Mouse (Mus musculus) CH12.LX (cell line): ENCODE data around the gene Zdhhc6. TPM values are rescaled to one million over a fixed set of nuclear protein-coding genes. Genes with fewer than 3 reads are reported as not detected.

Source experiments
- DNase-seq: peaks from one replicate; pipeline ENCODE4 v3.0.0-alpha.2; 2013; ENCODE audit errors: extremely low read depth
- H3K27ac ChIP-seq: 2 replicates; pipeline ENCODE4 v1.5.1; 2012; ENCODE audit warnings: low read depth, mild to moderate bottlenecking, control low read depth, moderate library complexity; ENCODE audit not compliant: insufficient read depth
- H3K27me3 ChIP-seq: replicated peaks from 2 replicates; pipeline ENCODE3; 2012; ENCODE audit warnings: inconsistent platforms
- H3K36me3 ChIP-seq, 2 experiments: replicated peaks in 1 of 2; 2 replicates each; pipeline versions ENCODE3 to v1.6.1; 2012; ENCODE audit warnings: inconsistent platforms in 1 of 2, low read length in 1 of 2, mild to moderate bottlenecking in 1 of 2, mixed read lengths in 1 of 2, moderate library complexity in 1 of 2; ENCODE audit not compliant: control insufficient read depth in 1 of 2, insufficient read depth in 1 of 2
- H3K4me1 ChIP-seq, 2 experiments: 2 replicates each; pipeline ENCODE4 v1.6.1; 2012; ENCODE audit warnings: inconsistent platforms in 1 of 2, moderate library complexity in 1 of 2; ENCODE audit not compliant: insufficient read depth in 2 of 2, control insufficient read depth in 1 of 2
- H3K4me2 ChIP-seq: 2 replicates; pipeline ENCODE4 v1.6.1; 2012; ENCODE audit warnings: low read depth, mild to moderate bottlenecking, control low read depth; ENCODE audit not compliant: poor library complexity, insufficient read depth, severe bottlenecking
- H3K4me3 ChIP-seq, 3 experiments: fragments of 150-350 bp in 1 of 3; sonication (generic) in 1 of 3; replicated peaks in 1 of 3; 2 replicates each; pipeline versions ENCODE3 to v1.5.1; 2011 to 2012; ENCODE audit warnings: low read depth in 2 of 3, low read length in 2 of 3, mild to moderate bottlenecking in 2 of 3, moderate library complexity in 2 of 3, control low read depth in 1 of 3, improper control_type of control experiment in 1 of 3, inconsistent platforms in 1 of 3, mixed read lengths in 1 of 3; ENCODE audit not compliant: poor library complexity in 1 of 3
- H3K79me2 ChIP-seq: replicated peaks from 2 replicates; pipeline ENCODE4 v1.6.1; 2012; ENCODE audit warnings: mild to moderate bottlenecking, moderate library complexity; ENCODE audit not compliant: control insufficient read depth, poor library complexity, insufficient read depth, severe bottlenecking; ENCODE audit errors: extremely low read depth
- H3K9ac ChIP-seq: 2 replicates; pipeline ENCODE4 v1.6.1; 2012; ENCODE audit warnings: low read depth, mild to moderate bottlenecking, control low read depth, moderate library complexity; ENCODE audit not compliant: insufficient read depth
- H3K9me3 ChIP-seq: replicated peaks from 2 replicates; pipeline ENCODE3; 2012; ENCODE audit warnings: low read length, inconsistent platforms, mixed read lengths
- BHLHE40 ChIP-seq: IDR thresholded peaks from 2 replicates; pipeline ENCODE4 v1.6.1; 2011; ENCODE audit warnings: mild to moderate bottlenecking, low read depth, low read length, improper control_type of control experiment
- E2F4 ChIP-seq: IDR thresholded peaks from 2 replicates; pipeline ENCODE4 v1.6.1; 2011; ENCODE audit warnings: low read depth, low read length, improper control_type of control experiment; ENCODE audit not compliant: insufficient replicate concordance
- EP300 ChIP-seq: IDR thresholded peaks from 2 replicates; pipeline ENCODE4 v1.6.1; 2011; ENCODE audit warnings: low read length, improper control_type of control experiment
- IRF4 ChIP-seq: IDR thresholded peaks from 2 replicates; pipeline ENCODE4 v1.6.1; 2014; ENCODE audit warnings: low read depth, mild to moderate bottlenecking, inconsistent platforms, low read length, improper control_type of control experiment
- JUN ChIP-seq: IDR thresholded peaks from 2 replicates; pipeline ENCODE4 v1.6.1; 2011; ENCODE audit warnings: low read depth, mild to moderate bottlenecking, low read length, improper control_type of control experiment, moderate library complexity; ENCODE audit not compliant: insufficient read depth
- JUND ChIP-seq: conservative IDR thresholded peaks from 2 replicates; pipeline ENCODE4 v1.6.1; 2011; ENCODE audit warnings: low read depth, low read length, improper control_type of control experiment
- MAZ ChIP-seq: IDR thresholded peaks from 2 replicates; pipeline ENCODE4 v1.6.1; 2012; ENCODE audit warnings: low read depth, mild to moderate bottlenecking, inconsistent platforms, low read length, improper control_type of control experiment, moderate library complexity
- PAX5 ChIP-seq: IDR thresholded peaks from 2 replicates; pipeline ENCODE4 v1.6.1; 2012; ENCODE audit warnings: low read length, inconsistent platforms, mixed read lengths
- POLR2A ChIP-seq: IDR thresholded peaks from 2 replicates; pipeline ENCODE4 v1.6.1; 2011; ENCODE audit warnings: low read depth, mild to moderate bottlenecking, improper control_type of control experiment, low read length
- SIN3A ChIP-seq: IDR thresholded peaks from 2 replicates; pipeline ENCODE4 v1.6.1; 2012; ENCODE audit warnings: low read length, improper control_type of control experiment, inconsistent platforms
- USF1 ChIP-seq: IDR thresholded peaks from 2 replicates; pipeline ENCODE4 v1.6.1; 2014; ENCODE audit warnings: low read depth, mild to moderate bottlenecking, inconsistent platforms, low read length, improper control_type of control experiment
- USF2 ChIP-seq: conservative IDR thresholded peaks from 2 replicates; pipeline ENCODE4 v1.6.1; 2011; ENCODE audit warnings: low read depth, low read length, improper control_type of control experiment
- ZC3H11A ChIP-seq: IDR thresholded peaks from 2 replicates; pipeline ENCODE4 v1.6.1; 2012; ENCODE audit warnings: low read depth, mild to moderate bottlenecking, inconsistent platforms, low read length, improper control_type of control experiment
- ZNF384 ChIP-seq: IDR thresholded peaks from 2 replicates; pipeline ENCODE4 v1.6.1; 2012; ENCODE audit warnings: low read depth, low read length, improper control_type of control experiment, inconsistent platforms
- dilution Hi-C: fragments of 300-500 bp; cut with MboI; formaldehyde crosslinking; loops from 2 replicates; pipeline ENCODE4 v1.14.3; 2020; ENCODE audit warnings: low sequenced_read_pairs; ENCODE audit not compliant: extremely low pct_unique_long_range_greater_than_20kb, extremely low pct_ligation_motif_present
- in situ Hi-C: fragments of 300-500 bp; cut with MboI; formaldehyde crosslinking; loops from 3 replicates; pipeline ENCODE4 v1.14.3; 2019; ENCODE audit warnings: low sequenced_read_pairs, low pct_ligation_motif_present, low pct_unique_long_range_greater_than_20kb, mixed read lengths
- polyA plus RNA-seq: library from polyadenylated mRNA; unstranded; fragments of >175 nt; gene quantifications from 2 replicates; pipeline ENCODE4 v1.2.1, GENCODE M21; 2012; ENCODE audit warnings: low read depth; ENCODE audit not compliant: insufficient read length
- total RNA-seq, 2 experiments: library from RNA; depleted of rRNA; stranded (reverse); fragments of 300-350 nt in 1 of 2; fragments of >200 nt in 1 of 2; gene quantifications; 2 replicates each; pipeline ENCODE4 v1.2.3; 2012 to 2014

The Zdhhc6 gene
- total and polyA plus RNA-seq, 3 experiments: 101 to 143 (median 101) TPM

GRCm38 (mm10) chr19:55241186-55241645 is 74.6 kb downstream of the Zdhhc6 start, which contains the start of gene Gucy2g:
Gucy2g (minus strand) TSS chr19:55241236.
- peaks cover 7 to 8% of the 10 kb centered on the region in 2 experiments; a peak in 3 of 4 replicates for H3K4me1 ChIP-seq
- no peak within 1 kb of the TSS for H3K27ac ChIP-seq
- no peaks in the 10 kb centered on the region for H3K79me2 ChIP-seq
- no peak within 1 kb of the TSS for H3K9ac ChIP-seq
- DNase-seq: no peak
- H3K4me3 ChIP-seq: no peak within 1 kb of the TSS
- dilution Hi-C loops (no loop called here), in situ Hi-C loops (no loop called here)
- H3K9me3 ChIP-seq: no peaks in the 10 kb centered on the region
- H3K27me3 ChIP-seq: peaks cover 6% of the 10 kb centered on the region
- peak; percentile 44 for TF ChIP-seq USF1
- TF ChIP-seq USF2: peak; percentile 49
- no peak for TF ChIP-seq ZC3H11A
- no peaks in the 10 kb centered on the region for H3K36me3 ChIP-seq
- 0 out of 2 replicates have a peak within 1 kb of the TSS, but pooled peaks have one; percentile 0 for H3K4me2 ChIP-seq

DNA sequence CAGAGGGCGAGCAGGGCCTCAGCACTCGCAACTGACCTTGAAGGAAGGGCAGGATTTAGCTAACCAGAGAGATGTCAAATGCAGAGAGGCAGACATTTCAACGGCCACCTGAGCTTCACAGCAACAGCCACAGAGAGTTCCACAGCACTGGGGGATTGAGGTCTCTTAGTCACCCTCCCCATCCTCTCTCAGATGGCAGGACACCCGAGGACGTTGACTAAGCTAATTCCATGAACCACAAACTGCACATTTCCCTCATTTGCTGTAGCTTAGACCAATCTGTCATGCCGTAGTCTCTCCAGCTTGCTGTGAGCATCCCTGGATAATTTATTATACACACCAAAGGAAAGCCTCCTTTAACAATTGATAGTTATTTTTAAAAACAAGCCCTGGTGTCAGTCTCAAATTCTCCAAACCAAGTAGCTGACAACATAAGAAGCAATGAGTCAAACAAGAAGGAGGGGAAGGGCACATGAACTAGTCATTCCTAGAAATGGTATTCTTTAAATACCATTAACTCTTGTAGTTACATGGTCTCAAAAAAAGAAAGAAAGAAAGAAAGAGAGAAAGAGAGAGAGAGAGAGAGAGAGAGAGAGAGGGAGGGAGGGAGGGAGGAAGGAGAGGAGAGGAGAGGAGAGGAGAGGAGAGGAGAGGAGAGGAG is 75.9 kb downstream of the Zdhhc6 start:
- no peak for TF ChIP-seq E2F4
- peak; percentile 54 for TF ChIP-seq JUND
- TF ChIP-seq ZNF384: no peak
- no peak for TF ChIP-seq ZC3H11A
- TF ChIP-seq EP300: peak; percentile 56
- no peak for TF ChIP-seq SIN3A
- peak; percentile 18; the same call in 1 of the 2 replicates for TF ChIP-seq JUN
- no peak for TF ChIP-seq POLR2A
- TF ChIP-seq BHLHE40: 0 out of 2 replicates have a peak, but pooled peaks have one; percentile 15
- TF ChIP-seq IRF4: peak; percentile 62
- TF ChIP-seq MAZ: no peak
- no peak for TF ChIP-seq PAX5
- DNase-seq: no peak
- H3K27ac ChIP-seq: no peak overlapping the region
- in situ Hi-C loops (no loop called here), dilution Hi-C loops (no loop called here)
- H3K4me3 ChIP-seq: no peak overlapping the region
- H3K9me3 ChIP-seq: no peaks in the 10 kb centered on the region
- H3K79me2 ChIP-seq: no peaks in the 10 kb centered on the region
- no peak overlapping the region for H3K9ac ChIP-seq
- H3K4me2 ChIP-seq: no peak overlapping the region
- peaks cover 6% of the 10 kb centered on the region for H3K27me3 ChIP-seq
- H3K4me1 ChIP-seq: peaks cover 10 to 11% of the 10 kb centered on the region in 2 experiments; a peak in 3 of 4 replicates
- H3K36me3 ChIP-seq: no peaks in the 10 kb centered on the region
